Mouse (Mus musculus) CH12.LX (cell line): ENCODE measurements around the gene Vstm5. TPM values are rescaled to one million over a fixed set of nuclear protein-coding genes. Genes with fewer than 3 reads are reported as not detected.

Experiments used
- DNase-seq: peaks from one replicate; pipeline ENCODE4 v3.0.0-alpha.2; 2013; ENCODE audit errors: extremely low read depth
- H3K27ac ChIP-seq: 2 replicates; pipeline ENCODE4 v1.5.1; 2012; ENCODE audit warnings: low read depth, mild to moderate bottlenecking, control low read depth, moderate library complexity; ENCODE audit not compliant: insufficient read depth
- H3K27me3 ChIP-seq: replicated peaks from 2 replicates; pipeline ENCODE3; 2012; ENCODE audit warnings: inconsistent platforms
- H3K36me3 ChIP-seq, 2 experiments: replicated peaks in 1 of 2; 2 replicates each; pipeline versions ENCODE3 to v1.6.1; 2012; ENCODE audit warnings: inconsistent platforms in 1 of 2, low read length in 1 of 2, mild to moderate bottlenecking in 1 of 2, mixed read lengths in 1 of 2, moderate library complexity in 1 of 2; ENCODE audit not compliant: control insufficient read depth in 1 of 2, insufficient read depth in 1 of 2
- H3K4me1 ChIP-seq, 2 experiments: 2 replicates each; pipeline ENCODE4 v1.6.1; 2012; ENCODE audit warnings: inconsistent platforms in 1 of 2, moderate library complexity in 1 of 2; ENCODE audit not compliant: insufficient read depth in 2 of 2, control insufficient read depth in 1 of 2
- H3K4me2 ChIP-seq: 2 replicates; pipeline ENCODE4 v1.6.1; 2012; ENCODE audit warnings: low read depth, mild to moderate bottlenecking, control low read depth; ENCODE audit not compliant: poor library complexity, insufficient read depth, severe bottlenecking
- H3K4me3 ChIP-seq, 3 experiments: fragments of 150-350 bp in 1 of 3; sonication (generic) in 1 of 3; replicated peaks in 1 of 3; 2 replicates each; pipeline versions ENCODE3 to v1.5.1; 2011 to 2012; ENCODE audit warnings: low read depth in 2 of 3, low read length in 2 of 3, mild to moderate bottlenecking in 2 of 3, moderate library complexity in 2 of 3, control low read depth in 1 of 3, improper control_type of control experiment in 1 of 3, inconsistent platforms in 1 of 3, mixed read lengths in 1 of 3; ENCODE audit not compliant: poor library complexity in 1 of 3
- H3K79me2 ChIP-seq: replicated peaks from 2 replicates; pipeline ENCODE4 v1.6.1; 2012; ENCODE audit warnings: mild to moderate bottlenecking, moderate library complexity; ENCODE audit not compliant: control insufficient read depth, poor library complexity, insufficient read depth, severe bottlenecking; ENCODE audit errors: extremely low read depth
- H3K9ac ChIP-seq: 2 replicates; pipeline ENCODE4 v1.6.1; 2012; ENCODE audit warnings: low read depth, mild to moderate bottlenecking, control low read depth, moderate library complexity; ENCODE audit not compliant: insufficient read depth
- H3K9me3 ChIP-seq: replicated peaks from 2 replicates; pipeline ENCODE3; 2012; ENCODE audit warnings: low read length, inconsistent platforms, mixed read lengths
- BHLHE40 ChIP-seq: IDR thresholded peaks from 2 replicates; pipeline ENCODE4 v1.6.1; 2011; ENCODE audit warnings: mild to moderate bottlenecking, low read depth, low read length, improper control_type of control experiment
- CHD1 ChIP-seq: IDR thresholded peaks from 2 replicates; pipeline ENCODE4 v1.6.1; 2012; ENCODE audit warnings: low read depth, low read length, improper control_type of control experiment, inconsistent platforms
- CHD2 ChIP-seq: IDR thresholded peaks from 2 replicates; pipeline ENCODE4 v1.6.1; 2011; ENCODE audit warnings: low read length, improper control_type of control experiment
- CTCF ChIP-seq, 2 experiments: IDR thresholded peaks in 1 of 2; conservative IDR thresholded peaks in 1 of 2; 2 replicates each; pipeline ENCODE4 v1.5.1; 2011 to 2012; ENCODE audit warnings: low read depth in 2 of 2, low read length in 2 of 2, improper control_type of control experiment in 1 of 2, inconsistent platforms in 1 of 2, mild to moderate bottlenecking in 1 of 2, moderate library complexity in 1 of 2
- E2F4 ChIP-seq: IDR thresholded peaks from 2 replicates; pipeline ENCODE4 v1.6.1; 2011; ENCODE audit warnings: low read depth, low read length, improper control_type of control experiment; ENCODE audit not compliant: insufficient replicate concordance
- EP300 ChIP-seq: IDR thresholded peaks from 2 replicates; pipeline ENCODE4 v1.6.1; 2011; ENCODE audit warnings: low read length, improper control_type of control experiment
- HCFC1 ChIP-seq: IDR thresholded peaks from 2 replicates; pipeline ENCODE4 v1.6.1; 2012; ENCODE audit warnings: low read depth, mild to moderate bottlenecking, inconsistent platforms, low read length, improper control_type of control experiment
- JUN ChIP-seq: IDR thresholded peaks from 2 replicates; pipeline ENCODE4 v1.6.1; 2011; ENCODE audit warnings: low read depth, mild to moderate bottlenecking, low read length, improper control_type of control experiment, moderate library complexity; ENCODE audit not compliant: insufficient read depth
- KAT2A ChIP-seq: IDR thresholded peaks from 2 replicates; pipeline ENCODE4 v1.6.1; 2012; ENCODE audit warnings: low read length, improper control_type of control experiment, inconsistent platforms; ENCODE audit not compliant: insufficient replicate concordance
- MEF2A ChIP-seq: IDR thresholded peaks from 2 replicates; pipeline ENCODE4 v1.6.1; 2014; ENCODE audit warnings: low read depth, mild to moderate bottlenecking, inconsistent platforms, low read length, improper control_type of control experiment, borderline replicate concordance
- MXI1 ChIP-seq: IDR thresholded peaks from 2 replicates; pipeline ENCODE4 v1.6.1; 2011; ENCODE audit warnings: mild to moderate bottlenecking, low read depth, low read length, improper control_type of control experiment
- MYC ChIP-seq: IDR thresholded peaks from 2 replicates; pipeline ENCODE4 v1.6.1; 2011; ENCODE audit warnings: low read depth, mild to moderate bottlenecking, improper control_type of control experiment, low read length
- NELFE ChIP-seq: IDR thresholded peaks from 2 replicates; pipeline ENCODE4 v1.6.1; 2011; ENCODE audit warnings: low read depth, low read length, improper control_type of control experiment
- PAX5 ChIP-seq: IDR thresholded peaks from 2 replicates; pipeline ENCODE4 v1.6.1; 2012; ENCODE audit warnings: low read length, inconsistent platforms, mixed read lengths
- POLR2AphosphoS2 ChIP-seq: IDR thresholded peaks from 2 replicates; pipeline ENCODE4 v1.6.1; 2011; ENCODE audit warnings: low read depth, low read length, improper control_type of control experiment
- RAD21 ChIP-seq: IDR thresholded peaks from 2 replicates; pipeline ENCODE4 v1.6.1; 2011; ENCODE audit warnings: low read depth, mild to moderate bottlenecking, low read length, improper control_type of control experiment, moderate library complexity
- RCOR1 ChIP-seq: conservative IDR thresholded peaks from 2 replicates; pipeline ENCODE4 v1.6.1; 2012; ENCODE audit warnings: low read depth, mild to moderate bottlenecking, inconsistent platforms, low read length, improper control_type of control experiment
- SMC3 ChIP-seq: IDR thresholded peaks from 2 replicates; pipeline ENCODE4 v1.6.1; 2011; ENCODE audit warnings: low read depth, low read length, improper control_type of control experiment
- TBP ChIP-seq: conservative IDR thresholded peaks from 2 replicates; pipeline ENCODE4 v1.6.1; 2011; ENCODE audit warnings: low read depth, low read length, improper control_type of control experiment
- TCF12 ChIP-seq: IDR thresholded peaks from 2 replicates; pipeline ENCODE4 v1.6.1; 2014; ENCODE audit warnings: low read depth, mild to moderate bottlenecking, inconsistent platforms, low read length, improper control_type of control experiment
- USF1 ChIP-seq: IDR thresholded peaks from 2 replicates; pipeline ENCODE4 v1.6.1; 2014; ENCODE audit warnings: low read depth, mild to moderate bottlenecking, inconsistent platforms, low read length, improper control_type of control experiment
- ZC3H11A ChIP-seq: IDR thresholded peaks from 2 replicates; pipeline ENCODE4 v1.6.1; 2012; ENCODE audit warnings: low read depth, mild to moderate bottlenecking, inconsistent platforms, low read length, improper control_type of control experiment
- ZKSCAN1 ChIP-seq: IDR thresholded peaks from 2 replicates; pipeline ENCODE4 v1.6.1; 2012; ENCODE audit warnings: low read depth, inconsistent platforms, low read length, improper control_type of control experiment, borderline replicate concordance
- ZMIZ1 ChIP-seq: IDR thresholded peaks from 2 replicates; pipeline ENCODE4 v1.6.1; 2012; ENCODE audit warnings: low read depth, mild to moderate bottlenecking, inconsistent platforms, low read length, improper control_type of control experiment
- dilution Hi-C: fragments of 300-500 bp; cut with MboI; formaldehyde crosslinking; loops from 2 replicates; pipeline ENCODE4 v1.14.3; 2020; ENCODE audit warnings: low sequenced_read_pairs; ENCODE audit not compliant: extremely low pct_unique_long_range_greater_than_20kb, extremely low pct_ligation_motif_present
- in situ Hi-C: fragments of 300-500 bp; cut with MboI; formaldehyde crosslinking; loops from 3 replicates; pipeline ENCODE4 v1.14.3; 2019; ENCODE audit warnings: low sequenced_read_pairs, low pct_ligation_motif_present, low pct_unique_long_range_greater_than_20kb, mixed read lengths
- polyA plus RNA-seq: library from polyadenylated mRNA; unstranded; fragments of >175 nt; gene quantifications from 2 replicates; pipeline ENCODE4 v1.2.1, GENCODE M21; 2012; ENCODE audit warnings: low read depth; ENCODE audit not compliant: insufficient read length
- total RNA-seq, 2 experiments: library from RNA; depleted of rRNA; stranded (reverse); fragments of 300-350 nt in 1 of 2; fragments of >200 nt in 1 of 2; gene quantifications; 2 replicates each; pipeline ENCODE4 v1.2.3; 2012 to 2014

Gene Vstm5
- total and polyA plus RNA-seq, 3 experiments, result not detected

DNA sequence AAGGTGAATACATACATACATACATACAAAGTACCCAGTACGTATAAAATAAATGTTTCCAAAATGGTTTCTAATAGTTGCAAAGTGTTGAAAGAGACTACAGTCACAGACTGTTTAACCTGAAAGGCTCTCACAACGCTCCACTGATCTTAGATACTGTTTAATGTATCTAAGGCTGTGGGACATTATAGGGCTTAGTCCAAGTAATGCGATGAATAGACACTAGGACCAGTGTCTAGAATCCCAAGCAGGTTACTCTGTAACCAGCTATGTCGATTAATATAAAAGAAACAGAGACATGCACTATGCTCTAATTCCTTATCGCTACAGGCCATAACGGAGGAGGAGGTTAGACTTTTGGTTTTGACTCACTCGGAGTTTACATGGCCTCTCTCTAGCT lies 58.3 kb downstream of the Vstm5 start:
- Histone ChIP-seq H3K9me3 (no peaks in the 10 kb centered on the region), H3K79me2 (no peaks in the 10 kb centered on the region), H3K4me1 (peaks cover 0 to 18% of the 10 kb centered on the region in 2 experiments; a peak in 1 of 4 replicates), H3K4me3 (no peak overlapping the region), H3K27ac (no peak overlapping the region), H3K27me3 (no peaks in the 10 kb centered on the region), H3K36me3 (peaks cover 0 to 37% of the 10 kb centered on the region in 2 experiments), H3K9ac (no peak overlapping the region), H3K4me2 (no peak overlapping the region)
- in situ Hi-C loops, result no loop called here
- dilution Hi-C loops, result no loop called here
- TF ChIP-seq RCOR1, result no peak
- TF ChIP-seq JUN, result no peak
- no peak for TF ChIP-seq MYC
- TF ChIP-seq BHLHE40, result no peak
- no peak for TF ChIP-seq PAX5
- no peak for TF ChIP-seq POLR2AphosphoS2
- no peak for DNase-seq

DNA sequence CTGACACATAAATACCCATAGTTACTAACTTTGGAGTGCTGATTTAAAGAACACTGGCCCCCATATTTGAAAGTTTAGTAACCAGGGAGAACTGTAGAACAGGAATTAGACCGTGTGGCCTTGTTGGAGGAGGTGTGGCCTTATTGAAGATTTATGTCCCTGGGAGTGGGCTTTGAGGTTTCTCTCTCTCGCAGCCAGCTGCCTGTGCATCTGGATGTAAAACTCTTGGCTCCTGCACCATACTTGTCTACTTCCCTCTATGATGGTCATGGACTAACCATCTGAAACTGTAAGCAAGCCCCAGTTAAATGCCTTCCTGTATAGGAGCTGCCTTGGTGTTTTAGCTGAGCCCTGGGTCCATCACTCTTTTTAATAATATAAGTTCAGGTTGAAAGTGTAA lies 59.6 kb downstream of the Vstm5 start:
- Histone ChIP-seq H3K79me2 (no peaks in the 10 kb centered on the region), H3K4me3 (no peak overlapping the region), H3K9me3 (no peaks in the 10 kb centered on the region), H3K4me1 (peaks cover 0 to 22% of the 10 kb centered on the region in 2 experiments; a peak in 3 of 4 replicates), H3K27ac (no peak overlapping the region), H3K4me2 (no peak overlapping the region), H3K27me3 (no peaks in the 10 kb centered on the region), H3K36me3 (peaks cover 0 to 24% of the 10 kb centered on the region in 2 experiments), H3K9ac (no peak overlapping the region)
- dilution Hi-C loops, result no loop called here
- TF ChIP-seq RCOR1 (no peak), E2F4 (no peak), TCF12 (no peak), ZKSCAN1 (no peak), SMC3 (no peak), MYC (no peak), CHD1 (no peak)
- in situ Hi-C loops, result no loop called here
- DNase-seq, result no peak

GRCm38 (mm10) chr9:15300056-15300455 lies 61.2 kb downstream of the Vstm5 start:
- H3K4me1 ChIP-seq, result peaks cover 2 to 29% of the 10 kb centered on the region in 2 experiments; a peak in 3 of 4 replicates
- H3K4me3 ChIP-seq, result no peak overlapping the region
- no peaks in the 10 kb centered on the region for H3K9me3 ChIP-seq
- no peaks in the 10 kb centered on the region for H3K27me3 ChIP-seq
- H3K4me2 ChIP-seq, result no peak overlapping the region
- no peak overlapping the region for H3K9ac ChIP-seq
- no peaks in the 10 kb centered on the region for H3K79me2 ChIP-seq
- dilution Hi-C loops (no loop called here), in situ Hi-C loops (no loop called here)
- TF ChIP-seq SMC3 (no peak), MEF2A (no peak), USF1 (no peak), CTCF (conservative IDR thresholded peaks at IDR 0.05 in 1 of 2, IDR thresholded peaks at IDR 0.05 in 1 of 2; ENCODE audit: low read depth in 2 of 2, low read length in 2 of 2) (no peak), E2F4 (no peak), ZKSCAN1 (no peak), TBP (no peak), CHD2 (no peak), KAT2A (no peak), MXI1 (no peak), RAD21 (no peak), POLR2AphosphoS2 (no peak), ZC3H11A (no peak), HCFC1 (no peak), ZMIZ1 (no peak), MYC (no peak), EP300 (no peak), NELFE (no peak)
- H3K36me3 ChIP-seq, result peaks cover 0 to 18% of the 10 kb centered on the region in 2 experiments
- H3K27ac ChIP-seq, result no peak overlapping the region
- DNase-seq, result no peak
